Mouse (Mus musculus) midbrain, embryonic 10.5 days (tissue): ENCODE data around the gene Aldh3b2. TPM values are rescaled to one million over a fixed set of nuclear protein-coding genes. Genes with fewer than 3 reads are reported as not detected.

Experiments used
- polyA plus RNA-seq: library from polyadenylated mRNA; unstranded; fragments of >200 nt; fragmentation: Nextera tagmentation; extraction: Ambion mirVana; gene quantifications from 2 replicates; pipeline ENCODE4 v1.2.1, GENCODE M21; 2016

Aldh3b2 gene
- polyA plus RNA-seq, 1 experiment from 2014 or later = 0.35 TPM

Other genes starting within 250 kb of the Aldh3b2 start
- gene Kmt5b, start 204.9 kb upstream of the Aldh3b2 start, polyA plus RNA-seq = 29.7 and 38.3 TPM in 2 replicates
- 58.6 and 59.1 TPM in 2 replicates for gene Chka, start 120.6 kb upstream of the Aldh3b2 start, polyA plus RNA-seq
- gene Tcirg1, start 65.2 kb upstream of the Aldh3b2 start, polyA plus RNA-seq = 17.0 and 17.6 TPM in 2 replicates
- 251 and 262 TPM in 2 replicates for gene Ndufs8, start 59.6 kb upstream of the Aldh3b2 start, polyA plus RNA-seq
- 0.73 TPM in 2 replicates for gene Aldh3b1, start 42.5 kb upstream of the Aldh3b2 start, polyA plus RNA-seq
- gene Unc93b1, start 37.1 kb upstream of the Aldh3b2 start, polyA plus RNA-seq = 5.1 and 8.0 TPM in 2 replicates
- not detected in 2 replicates for gene Aldh3b3, start 13.7 kb upstream of the Aldh3b2 start, polyA plus RNA-seq
- 1.1 and 2.0 TPM in 2 replicates for gene Acy3, start 14.2 kb downstream of the Aldh3b2 start, polyA plus RNA-seq
- gene Tbx10, start 20.4 kb downstream of the Aldh3b2 start, polyA plus RNA-seq = not detected in 2 replicates
- 20.2 and 21.5 TPM in 2 replicates for gene Nudt8, start 28.3 kb downstream of the Aldh3b2 start, polyA plus RNA-seq
- 2.4 and 2.8 TPM in 2 replicates for gene Gm49405, start 28.3 kb downstream of the Aldh3b2 start, polyA plus RNA-seq
- gene Doc2g, start 31.0 kb downstream of the Aldh3b2 start, polyA plus RNA-seq = 2.2 and 3.5 TPM in 2 replicates
- gene Ndufv1, start 40.5 kb downstream of the Aldh3b2 start, polyA plus RNA-seq = 188 and 207 TPM in 2 replicates
- 400 and 417 TPM in 2 replicates for gene Gstp1, start 65.7 kb downstream of the Aldh3b2 start, polyA plus RNA-seq
- 1.0 and 2.8 TPM in 2 replicates for gene Gstp2, start 73.7 kb downstream of the Aldh3b2 start, polyA plus RNA-seq
- gene Gstp3, start 87.2 kb downstream of the Aldh3b2 start, polyA plus RNA-seq = 0.23 TPM in 1 of 2 replicates, not detected in the other
- not detected in 2 replicates for gene Cabp2, start 109.2 kb downstream of the Aldh3b2 start, polyA plus RNA-seq
- 76.2 and 82.5 TPM in 2 replicates for gene Cdk2ap2, start 124.9 kb downstream of the Aldh3b2 start, polyA plus RNA-seq
- 12.8 and 15.1 TPM in 2 replicates for gene Pitpnm1, start 127.7 kb downstream of the Aldh3b2 start, polyA plus RNA-seq
- gene Aip, start 153.5 kb downstream of the Aldh3b2 start, polyA plus RNA-seq = 60.6 and 61.7 TPM in 2 replicates
- not detected in 2 replicates for gene Gpr152, start 167.5 kb downstream of the Aldh3b2 start, polyA plus RNA-seq
- not detected in 2 replicates for gene Cabp4, start 171.7 kb downstream of the Aldh3b2 start, polyA plus RNA-seq
- 133 and 138 TPM in 2 replicates for gene Coro1b, start 176.3 kb downstream of the Aldh3b2 start, polyA plus RNA-seq
- 0.67 TPM in 1 of 2 replicates, not detected in the other for gene Ptprcap, start 181.3 kb downstream of the Aldh3b2 start, polyA plus RNA-seq
- gene Rps6kb2, start 191.0 kb downstream of the Aldh3b2 start, polyA plus RNA-seq = 58.8 and 71.4 TPM in 2 replicates
- gene Carns1, start 203.2 kb downstream of the Aldh3b2 start, polyA plus RNA-seq = 2.8 and 4.1 TPM in 2 replicates
- 0.85 and 1.2 TPM in 2 replicates for gene Tbc1d10c, start 219.0 kb downstream of the Aldh3b2 start, polyA plus RNA-seq
- 1,003 and 1,059 TPM in 2 replicates for gene Ppp1ca, start 219.7 kb downstream of the Aldh3b2 start, polyA plus RNA-seq
- gene Rad9a, start 229.3 kb downstream of the Aldh3b2 start, polyA plus RNA-seq = 58.9 and 60.3 TPM in 2 replicates
- gene Clcf1, start 241.9 kb downstream of the Aldh3b2 start, polyA plus RNA-seq = 0.65 and 0.74 TPM in 2 replicates
- not detected in 2 replicates for gene AC109138.7, start 242.0 kb downstream of the Aldh3b2 start, polyA plus RNA-seq